Mouse (Mus musculus): ENCODE results near the gene Uqcc1. TPM values are rescaled to one million over a fixed set of nuclear protein-coding genes. Genes with fewer than 3 reads are reported as not detected.
"Not testable (repeated sequence)": the region's sequence is repeated elsewhere in the genome, so short reads cannot be mapped to it uniquely, and the experiment has no call there.

The Uqcc1 gene
- polyA plus RNA-seq, 1 experiment: 12.1 TPM

DNA sequence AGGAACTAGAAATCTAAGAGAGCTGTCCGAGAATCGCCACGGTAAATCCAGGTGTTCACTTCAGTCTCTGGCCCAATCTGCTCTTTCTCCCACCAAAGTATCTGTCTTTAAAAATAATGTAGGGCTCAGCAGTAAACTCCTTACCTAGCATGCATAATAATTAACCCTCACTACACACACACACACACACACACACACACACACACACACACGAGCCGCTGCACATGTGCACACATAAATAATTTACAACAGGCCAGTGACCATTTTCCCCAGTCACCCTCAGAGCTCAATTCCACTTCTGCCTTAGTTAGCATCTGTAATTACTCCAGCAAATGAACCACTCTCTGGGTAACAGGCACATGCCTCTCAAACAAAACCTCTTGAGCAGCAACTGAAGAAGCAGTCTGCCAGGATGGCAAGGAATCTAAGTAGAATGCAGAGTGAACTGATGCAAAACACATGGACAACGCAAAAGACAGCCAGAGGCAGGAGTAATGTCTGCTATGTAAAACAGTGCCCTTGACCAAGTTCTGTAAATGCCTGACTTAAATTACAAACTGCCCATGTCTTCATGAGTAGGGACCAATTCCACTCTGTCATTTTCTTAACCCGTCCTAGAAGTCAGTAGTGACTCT, 1.3 kb downstream of the Uqcc1 start:
- WGBS: 67% methylated on average over 7 of the region's 7 CpGs
- no peak overlapping the region for H3K27ac ChIP-seq (ENCODE audit: insufficient read depth, low read length)
- TF ChIP-seq POLR2A (IDR thresholded peaks at IDR 0.05; ENCODE audit: low read depth, low read length): no peak
- no peak for TF ChIP-seq CTCF (IDR thresholded peaks at IDR 0.05; ENCODE audit: extremely low read depth, insufficient read depth, insufficient read length, insufficient replicate concordance)
- no peaks in the 10 kb centered on the region for H3K36me3 ChIP-seq (ENCODE audit: control insufficient read depth, insufficient read depth, low read length)
- peaks cover 5% of the 10 kb centered on the region; the same call in 1 of the 2 replicates for H3K4me1 ChIP-seq (ENCODE audit: control insufficient read depth, insufficient read depth, insufficient read length)
- no peaks in the 10 kb centered on the region for H3K27me3 ChIP-seq (ENCODE audit: control insufficient read depth, insufficient read depth, low read length)
- peak overlapping the region; percentile 14; the same call in 1 of the 2 replicates for H3K4me3 ChIP-seq (ENCODE audit: extremely low read depth, insufficient read depth, insufficient read length)
- DNase-seq (ENCODE audit: low read depth in 1 of 2, low spot score in 2 of 2): no peak

DNA sequence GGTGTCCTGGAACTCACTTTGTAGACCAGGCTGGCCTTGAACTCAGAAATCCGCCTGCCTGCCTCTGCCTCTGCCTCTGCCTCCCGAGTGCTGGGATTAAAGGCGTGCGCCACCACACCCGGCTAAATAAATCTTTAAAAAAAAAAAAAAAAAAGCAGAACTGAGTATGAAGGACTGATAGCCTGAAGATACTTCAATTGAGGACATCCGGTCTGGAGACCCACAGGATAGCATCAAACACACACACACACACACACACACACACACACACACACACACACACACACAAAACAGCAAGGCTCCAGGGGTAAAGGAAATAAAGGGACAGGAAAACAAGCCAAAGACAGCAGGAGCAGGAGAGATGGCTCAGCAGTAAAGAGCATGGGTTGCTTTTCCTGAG, 4.9 kb downstream of the Uqcc1 start:
- 74% methylated on average over 6 of the region's 6 CpGs for WGBS
- not testable (repeated sequence) for H3K4me3 ChIP-seq (ENCODE audit: extremely low read depth, insufficient read depth, insufficient read length)

DNA sequence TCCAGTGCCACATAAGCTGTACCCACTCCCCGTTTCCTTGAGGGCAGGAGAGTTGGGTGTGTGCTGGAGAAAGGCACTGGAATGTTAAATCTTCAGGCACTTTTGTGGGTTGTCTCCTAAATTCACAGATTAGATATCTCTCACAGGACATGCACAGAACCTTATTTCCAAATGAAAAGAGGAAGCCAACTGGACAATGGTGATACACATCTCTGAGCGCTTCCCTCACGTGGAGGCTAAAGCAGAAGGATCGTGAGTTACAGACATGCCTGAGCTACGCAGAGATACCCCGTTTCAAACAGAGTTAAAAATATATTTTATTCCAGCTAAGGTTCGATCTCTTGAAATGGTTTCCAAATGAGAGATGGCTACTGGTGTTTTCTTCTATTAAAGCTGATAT, 7.0 kb downstream of the Uqcc1 start:
- Histone ChIP-seq H3K4me3 (ENCODE audit: extremely low read depth, insufficient read depth, insufficient read length) (no peak overlapping the region), H3K27ac (ENCODE audit: insufficient read depth, low read length) (no peak overlapping the region)
- DNase-seq (ENCODE audit: low read depth in 1 of 2, low spot score in 2 of 2): no peak

More for the DNA sequence above, 4.9 kb downstream of the Uqcc1 start:
- not testable (repeated sequence) for H3K27ac ChIP-seq (ENCODE audit: insufficient read depth, low read length); H3K27me3 ChIP-seq (ENCODE audit: control insufficient read depth, insufficient read depth, low read length); H3K36me3 ChIP-seq (ENCODE audit: control insufficient read depth, insufficient read depth, low read length); DNase-seq (ENCODE audit: low read depth in 1 of 2, low spot score in 2 of 2); H3K4me1 ChIP-seq (ENCODE audit: control insufficient read depth, insufficient read depth, insufficient read length)

DNA sequence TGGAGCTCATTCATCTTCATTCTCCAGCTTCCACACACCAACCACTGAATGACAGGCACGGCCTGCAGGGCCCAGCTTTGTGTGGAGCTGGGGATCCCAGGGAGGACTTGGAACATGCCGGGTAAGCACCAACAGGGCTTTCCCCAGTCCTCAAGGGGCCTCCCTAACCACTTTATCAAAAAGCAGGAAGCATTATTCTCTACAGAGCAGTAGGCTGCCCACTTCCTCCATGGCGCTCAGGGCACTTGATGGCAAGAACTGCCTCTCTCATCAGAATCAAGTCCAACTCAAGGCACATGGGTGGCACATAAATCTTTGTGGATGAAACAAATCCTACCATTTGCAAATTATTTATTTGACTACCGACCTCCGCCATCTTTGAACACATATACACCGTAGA, 15.4 kb downstream of the Uqcc1 start:
- no peaks in the 10 kb centered on the region for H3K27me3 ChIP-seq (ENCODE audit: control insufficient read depth, insufficient read depth, low read length)
- no peak for DNase-seq (ENCODE audit: low read depth in 1 of 2, low spot score in 2 of 2)
- H3K36me3 ChIP-seq (ENCODE audit: control insufficient read depth, insufficient read depth, low read length): peaks cover 11% of the 10 kb centered on the region
- H3K4me3 ChIP-seq (ENCODE audit: extremely low read depth, insufficient read depth, insufficient read length): no peak overlapping the region
- TF ChIP-seq CTCF (IDR thresholded peaks at IDR 0.05; ENCODE audit: extremely low read depth, insufficient read depth, insufficient read length, insufficient replicate concordance): no peak
- TF ChIP-seq POLR2A (IDR thresholded peaks at IDR 0.05; ENCODE audit: low read depth, low read length): no peak
- H3K27ac ChIP-seq (ENCODE audit: insufficient read depth, low read length): no peak overlapping the region
- no peaks in the 10 kb centered on the region for H3K4me1 ChIP-seq (ENCODE audit: control insufficient read depth, insufficient read depth, insufficient read length)
- 61% methylated on average over 6 of the region's 6 CpGs for WGBS

More for the DNA sequence above, 7.0 kb downstream of the Uqcc1 start:
- no peaks in the 10 kb centered on the region for H3K4me1 ChIP-seq (ENCODE audit: control insufficient read depth, insufficient read depth, insufficient read length)
- H3K36me3 ChIP-seq (ENCODE audit: control insufficient read depth, insufficient read depth, low read length): peaks cover 2% of the 10 kb centered on the region; the same call in 1 of the 2 replicates
- TF ChIP-seq CTCF (IDR thresholded peaks at IDR 0.05; ENCODE audit: extremely low read depth, insufficient read depth, insufficient read length, insufficient replicate concordance) (no peak), POLR2A (IDR thresholded peaks at IDR 0.05; ENCODE audit: low read depth, low read length) (no peak)
- no peaks in the 10 kb centered on the region for H3K27me3 ChIP-seq (ENCODE audit: control insufficient read depth, insufficient read depth, low read length)
- 85% methylated on average over 7 of the region's 7 CpGs for WGBS

DNA sequence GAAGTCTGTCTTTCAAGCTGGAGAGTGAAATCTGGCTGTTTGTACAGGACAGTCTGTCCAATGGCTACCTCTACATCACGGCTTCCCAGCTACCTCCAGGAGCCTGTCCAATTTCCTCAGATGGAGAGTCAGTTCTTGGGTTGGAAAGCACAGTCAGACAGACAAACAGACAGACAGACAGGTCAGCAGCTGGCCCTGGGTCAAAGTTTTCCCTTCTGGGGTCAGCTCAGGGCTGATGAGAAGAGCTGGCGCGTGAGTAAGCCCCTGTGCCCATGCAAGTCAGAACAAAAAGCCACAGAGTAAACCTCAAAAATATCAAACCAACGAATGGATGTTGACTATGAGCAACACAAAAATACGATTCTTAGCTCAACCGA, 26.5 kb downstream of the Uqcc1 start:
- H3K27ac ChIP-seq (ENCODE audit: insufficient read depth, low read length): no peak overlapping the region
- 90% methylated on average over 6 of the region's 6 CpGs for WGBS
- TF ChIP-seq CTCF (IDR thresholded peaks at IDR 0.05; ENCODE audit: extremely low read depth, insufficient read depth, insufficient read length, insufficient replicate concordance) (no peak), POLR2A (IDR thresholded peaks at IDR 0.05; ENCODE audit: low read depth, low read length) (no peak)
- no peaks in the 10 kb centered on the region for H3K27me3 ChIP-seq (ENCODE audit: control insufficient read depth, insufficient read depth, low read length)
- DNase-seq (ENCODE audit: low read depth in 1 of 2, low spot score in 2 of 2): no peak
- peaks cover 12% of the 10 kb centered on the region for H3K36me3 ChIP-seq (ENCODE audit: control insufficient read depth, insufficient read depth, low read length)
- no peaks in the 10 kb centered on the region for H3K4me1 ChIP-seq (ENCODE audit: control insufficient read depth, insufficient read depth, insufficient read length)
- H3K4me3 ChIP-seq (ENCODE audit: extremely low read depth, insufficient read depth, insufficient read length): no peak overlapping the region

DNA sequence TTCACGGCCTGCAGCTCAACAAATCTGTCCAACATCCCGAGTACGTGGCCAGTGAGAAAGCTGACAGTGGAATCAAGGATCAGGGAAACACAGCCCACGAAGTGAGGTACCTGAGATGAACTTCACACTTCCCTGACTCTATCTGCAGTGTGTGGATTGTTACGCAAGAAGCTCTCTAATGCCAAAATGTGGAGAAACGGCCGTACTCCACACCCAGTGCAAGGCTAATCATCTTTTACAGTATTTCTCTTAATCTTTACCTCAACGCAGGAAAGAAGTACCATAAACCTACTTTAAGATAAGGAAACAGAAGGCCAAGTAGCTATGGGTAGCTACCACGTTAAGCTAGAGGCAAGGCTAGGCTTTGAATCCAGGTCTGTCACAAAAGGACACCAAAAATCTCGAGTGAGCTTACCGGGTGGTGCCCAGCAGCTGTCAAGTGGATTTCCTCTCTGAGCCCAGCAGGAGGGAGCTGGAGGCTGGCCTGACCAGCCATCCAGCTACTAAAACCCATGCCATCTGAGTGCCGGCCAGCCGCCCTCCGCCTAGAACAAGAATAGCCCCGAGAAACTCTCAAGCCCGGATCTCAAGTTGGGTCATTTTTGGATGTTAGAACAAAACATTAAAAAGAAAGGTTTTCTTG, 27.0 kb downstream of the Uqcc1 start:
- H3K4me1 ChIP-seq (ENCODE audit: control insufficient read depth, insufficient read depth, insufficient read length): no peaks in the 10 kb centered on the region
- no peak overlapping the region for H3K27ac ChIP-seq (ENCODE audit: insufficient read depth, low read length)
- TF ChIP-seq CTCF (IDR thresholded peaks at IDR 0.05; ENCODE audit: extremely low read depth, insufficient read depth, insufficient read length, insufficient replicate concordance) (no peak), POLR2A (IDR thresholded peaks at IDR 0.05; ENCODE audit: low read depth, low read length) (no peak)
- no peak overlapping the region for H3K4me3 ChIP-seq (ENCODE audit: extremely low read depth, insufficient read depth, insufficient read length)
- WGBS: 87% methylated on average over 16 of the region's 16 CpGs
- peaks cover 14% of the 10 kb centered on the region for H3K36me3 ChIP-seq (ENCODE audit: control insufficient read depth, insufficient read depth, low read length)
- DNase-seq (ENCODE audit: low read depth in 1 of 2, low spot score in 2 of 2): no peak
- H3K27me3 ChIP-seq (ENCODE audit: control insufficient read depth, insufficient read depth, low read length): no peaks in the 10 kb centered on the region

DNA sequence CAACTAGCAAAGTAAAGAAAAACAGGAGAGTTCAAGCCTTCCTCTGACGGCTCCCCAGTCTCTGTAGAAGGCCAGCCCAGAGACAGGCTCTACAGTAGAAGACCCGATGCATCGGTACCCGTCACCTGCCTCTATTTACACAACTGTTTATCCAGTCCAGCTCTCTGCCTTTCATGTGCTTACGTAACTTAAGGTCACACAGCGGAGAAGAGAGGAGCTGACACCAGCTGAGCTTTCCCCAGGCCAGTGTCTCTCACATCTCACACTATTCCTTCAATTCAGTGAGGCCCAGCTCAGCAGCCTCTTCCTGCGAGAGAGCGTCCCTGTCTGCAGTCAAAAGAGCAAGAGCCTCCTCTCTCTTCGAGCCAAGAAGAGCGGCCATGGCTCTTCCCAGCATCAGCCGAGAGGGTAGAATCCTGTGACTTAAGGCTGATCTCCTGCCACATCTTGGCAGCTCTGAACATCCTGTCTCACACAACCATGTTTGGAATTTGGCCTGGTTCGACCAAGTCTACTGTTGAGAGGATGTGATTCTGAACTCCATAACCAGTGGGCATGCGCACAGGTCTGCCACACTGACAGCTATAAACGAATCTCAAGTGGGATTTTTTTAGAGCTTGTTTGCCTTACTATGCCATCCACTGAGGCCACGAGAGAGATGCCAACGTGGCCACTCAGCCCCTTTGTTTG, 34.9 kb downstream of the Uqcc1 start:
- 92% methylated on average over 16 of the region's 16 CpGs for WGBS
- no peak for DNase-seq (ENCODE audit: low read depth in 1 of 2, low spot score in 2 of 2)
- H3K36me3 ChIP-seq (ENCODE audit: control insufficient read depth, insufficient read depth, low read length): peaks cover 11% of the 10 kb centered on the region
- H3K27ac ChIP-seq (ENCODE audit: insufficient read depth, low read length): no peak overlapping the region
- H3K27me3 ChIP-seq (ENCODE audit: control insufficient read depth, insufficient read depth, low read length): no peaks in the 10 kb centered on the region
- H3K4me3 ChIP-seq (ENCODE audit: extremely low read depth, insufficient read depth, insufficient read length): no peak overlapping the region
- H3K4me1 ChIP-seq (ENCODE audit: control insufficient read depth, insufficient read depth, insufficient read length): no peaks in the 10 kb centered on the region
- TF ChIP-seq CTCF (IDR thresholded peaks at IDR 0.05; ENCODE audit: extremely low read depth, insufficient read depth, insufficient read length, insufficient replicate concordance) (no peak), POLR2A (IDR thresholded peaks at IDR 0.05; ENCODE audit: low read depth, low read length) (no peak)
